Mouse (Mus musculus) limb, embryonic 15.5 days (tissue): ENCODE measurements around the gene Psmd1. TPM values are rescaled to one million over a fixed set of nuclear protein-coding genes. Genes with fewer than 3 reads are reported as not detected.

Experiments used
- ATAC-seq: fragments of 200-750 bp; cut with Nextera tagmentation; 2 replicates; pipeline ENCODE4 v1.8.0; 2017; ENCODE audit warnings: low read depth, moderate TSS enrichment; ENCODE audit not compliant: insufficient number of reproducible peaks, low FRiP score, low TSS enrichment
- H3K27ac ChIP-seq: fragments of 300-500 bp; sonication (generic); 2 replicates; pipeline ENCODE4 v1.5.1; 2015; ENCODE audit warnings: moderate library complexity, mild to moderate bottlenecking, inconsistent platforms
- H3K27me3 ChIP-seq: fragments of 300-500 bp; sonication (generic); 2 replicates; pipeline ENCODE4 v1.6.1; 2015; ENCODE audit warnings: inconsistent platforms
- H3K36me3 ChIP-seq: fragments of 300-500 bp; sonication (generic); 2 replicates; pipeline ENCODE4 v1.6.1; 2015; ENCODE audit warnings: inconsistent platforms
- H3K4me1 ChIP-seq: fragments of 300-500 bp; sonication (generic); 2 replicates; pipeline ENCODE4 v1.6.1; 2015; ENCODE audit warnings: inconsistent platforms
- H3K4me2 ChIP-seq: fragments of 300-500 bp; sonication (generic); 2 replicates; pipeline ENCODE4 v1.6.1; 2015; ENCODE audit warnings: mild to moderate bottlenecking, inconsistent platforms
- H3K4me3 ChIP-seq: fragments of 300-500 bp; sonication (generic); 2 replicates; pipeline ENCODE4 v1.5.1; 2015; ENCODE audit warnings: mild to moderate bottlenecking, inconsistent platforms
- H3K9ac ChIP-seq: fragments of 300-500 bp; sonication (generic); 2 replicates; pipeline ENCODE4 v1.6.1; 2015; ENCODE audit warnings: inconsistent platforms
- H3K9me3 ChIP-seq: fragments of 300-500 bp; sonication (generic); 2 replicates; pipeline ENCODE4 v1.6.1; 2016; ENCODE audit warnings: inconsistent platforms
- WGBS: fragments of 180-500 bp; shearing (Covaris S2); methylation state at CpG from one replicate; pipeline ENCODE4 v1.1.7; 2015; 5-methylcytosine and 5-hydroxymethylcytosine counted together
- polyA plus RNA-seq: library from polyadenylated mRNA; unstranded; fragments of >200 nt; fragmentation: Nextera tagmentation; extraction: Ambion mirVana; gene quantifications from 2 replicates; pipeline ENCODE4 v1.2.1, GENCODE M21; 2015

The Psmd1 gene
- polyA plus RNA-seq, 1 experiment from 2014 or later, result 148 TPM

GRCm38 (mm10) chr1:86094413-86094812 is 30.2 kb downstream of the Psmd1 start:
- 84% methylated on average over 7 of the region's 7 CpGs for WGBS
- H3K27ac ChIP-seq, result no peak overlapping the region
- H3K4me3 ChIP-seq, result no peak overlapping the region
- no peaks in the 10 kb centered on the region for H3K4me1 ChIP-seq
- peaks cover 61% of the 10 kb centered on the region for H3K36me3 ChIP-seq
- no peak for ATAC-seq
- H3K27me3 ChIP-seq, result no peaks in the 10 kb centered on the region
- H3K4me2 ChIP-seq, result no peak overlapping the region
- H3K9ac ChIP-seq, result no peak overlapping the region
- H3K9me3 ChIP-seq, result no peaks in the 10 kb centered on the region

GRCm38 (mm10) chr1:86105054-86105453 is 40.9 kb downstream of the Psmd1 start:
- H3K9me3 ChIP-seq, result no peaks in the 10 kb centered on the region
- peaks cover 3% of the 10 kb centered on the region; the same call in 1 of the 2 replicates for H3K36me3 ChIP-seq
- no peak for ATAC-seq
- H3K27ac ChIP-seq, result no peak overlapping the region
- no peaks in the 10 kb centered on the region for H3K4me1 ChIP-seq
- no peak overlapping the region for H3K9ac ChIP-seq
- H3K4me2 ChIP-seq, result no peak overlapping the region
- no peak overlapping the region for H3K4me3 ChIP-seq
- H3K27me3 ChIP-seq, result no peaks in the 10 kb centered on the region
- 78% methylated on average over 1 of the region's 1 CpGs for WGBS

GRCm38 (mm10) chr1:86111779-86112178 is 47.6 kb downstream of the Psmd1 start, which contains the start of gene Htr2b:
TSS of gene Htr2b (minus strand) at chr1:86111970.
- Histone ChIP-seq H3K4me3 (no peak within 1 kb of the TSS), H3K4me1 (no peaks in the 10 kb centered on the region), H3K27me3 (no peaks in the 10 kb centered on the region), H3K36me3 (peaks cover 5% of the 10 kb centered on the region), H3K4me2 (no peak within 1 kb of the TSS), H3K27ac (no peak within 1 kb of the TSS), H3K9ac (no peak within 1 kb of the TSS), H3K9me3 (no peaks in the 10 kb centered on the region)
- ATAC-seq, result no peak
- WGBS, result 43% methylated on average over 6 of the region's 6 CpGs

GRCm38 (mm10) chr1:86114141-86114540 is 50.0 kb downstream of the Psmd1 start:
- Histone ChIP-seq H3K9ac (no peak overlapping the region), H3K36me3 (peaks cover 21% of the 10 kb centered on the region), H3K27ac (no peak overlapping the region), H3K4me3 (no peak overlapping the region), H3K4me1 (no peaks in the 10 kb centered on the region), H3K4me2 (no peak overlapping the region), H3K27me3 (no peaks in the 10 kb centered on the region), H3K9me3 (no peaks in the 10 kb centered on the region)
- WGBS, result 88% methylated on average over 3 of the region's 3 CpGs
- no peak for ATAC-seq

- Histone ChIP-seq H3K27me3 (no peaks in the 10 kb centered on the region), H3K4me1 (no peaks in the 10 kb centered on the region), H3K9ac (no peak overlapping the region), H3K9me3 (no peaks in the 10 kb centered on the region), H3K4me3 (no peak overlapping the region), H3K4me2 (no peak overlapping the region), H3K36me3 (peaks cover 45% of the 10 kb centered on the region), H3K27ac (no peak overlapping the region)
- no peak for ATAC-seq
- WGBS, result 82% methylated on average over 4 of the region's 4 CpGs
Measured at GRCm38 (mm10) chr1:86119549-86119948, 55.4 kb downstream of the Psmd1 start.

GRCm38 (mm10) chr1:86126036-86126435 is 61.8 kb downstream of the Psmd1 start:
- Histone ChIP-seq H3K9ac (no peak overlapping the region), H3K4me2 (no peak overlapping the region), H3K36me3 (peaks cover 59% of the 10 kb centered on the region), H3K27me3 (no peaks in the 10 kb centered on the region), H3K4me1 (no peaks in the 10 kb centered on the region), H3K4me3 (no peak overlapping the region), H3K9me3 (no peaks in the 10 kb centered on the region), H3K27ac (no peak overlapping the region; the same call in 1 of the 2 replicates)
- WGBS, result 91% methylated on average over 2 of the region's 2 CpGs
- no peak for ATAC-seq

- H3K9me3 ChIP-seq, result no peaks in the 10 kb centered on the region
- H3K4me3 ChIP-seq, result no peak within 1 kb of the TSS
- H3K4me2 ChIP-seq, result no peak within 1 kb of the TSS
- H3K4me1 ChIP-seq, result no peaks in the 10 kb centered on the region
- no peak for ATAC-seq
- peaks cover 70% of the 10 kb centered on the region for H3K36me3 ChIP-seq
- H3K9ac ChIP-seq, result no peak within 1 kb of the TSS
- 97% methylated on average over 4 of the region's 4 CpGs for WGBS
- no peak within 1 kb of the TSS for H3K27ac ChIP-seq
- H3K27me3 ChIP-seq, result no peaks in the 10 kb centered on the region
Measured at GRCm38 (mm10) chr1:86133337-86133736, 69.2 kb downstream of the Psmd1 start, which contains the start of gene Gm21972. TSS of gene Gm21972 (plus strand) at chr1:86133637.

GRCm38 (mm10) chr1:86135315-86135714 is 71.1 kb downstream of the Psmd1 start:
- Histone ChIP-seq H3K9ac (no peak overlapping the region), H3K27me3 (no peaks in the 10 kb centered on the region), H3K36me3 (peaks cover 67% of the 10 kb centered on the region), H3K4me2 (no peak overlapping the region), H3K4me3 (no peak overlapping the region), H3K27ac (no peak overlapping the region), H3K4me1 (no peaks in the 10 kb centered on the region), H3K9me3 (no peaks in the 10 kb centered on the region)
- ATAC-seq, result no peak
- WGBS, result 85% methylated on average over 6 of the region's 6 CpGs

- H3K4me3 ChIP-seq, result no peak overlapping the region
- no peak overlapping the region for H3K9ac ChIP-seq
- ATAC-seq, result no peak
- 90% methylated on average over 3 of the region's 3 CpGs for WGBS
- H3K4me1 ChIP-seq, result no peaks in the 10 kb centered on the region
- no peak overlapping the region for H3K4me2 ChIP-seq
- H3K36me3 ChIP-seq, result peaks cover 37% of the 10 kb centered on the region
- H3K27ac ChIP-seq, result no peak overlapping the region
- no peaks in the 10 kb centered on the region for H3K9me3 ChIP-seq
- H3K27me3 ChIP-seq, result no peaks in the 10 kb centered on the region
Measured at GRCm38 (mm10) chr1:86141081-86141480, 76.9 kb downstream of the Psmd1 start.

- 86% methylated on average over 4 of the region's 4 CpGs for WGBS
- Histone ChIP-seq H3K4me2 (no peak overlapping the region), H3K4me1 (no peaks in the 10 kb centered on the region), H3K9me3 (no peaks in the 10 kb centered on the region), H3K36me3 (peaks cover 22% of the 10 kb centered on the region), H3K27ac (no peak overlapping the region), H3K27me3 (no peaks in the 10 kb centered on the region), H3K4me3 (no peak overlapping the region), H3K9ac (no peak overlapping the region)
- no peak for ATAC-seq
Measured at GRCm38 (mm10) chr1:86143165-86143564, 79.0 kb downstream of the Psmd1 start.

- no peak overlapping the region for H3K27ac ChIP-seq
- H3K4me1 ChIP-seq, result no peaks in the 10 kb centered on the region
- no peaks in the 10 kb centered on the region for H3K27me3 ChIP-seq
- no peak overlapping the region for H3K4me3 ChIP-seq
- no peak overlapping the region for H3K9ac ChIP-seq
- no peak for ATAC-seq
- 76% methylated on average over 21 of the region's 21 CpGs for WGBS
- H3K4me2 ChIP-seq, result no peak overlapping the region
- peaks cover 14% of the 10 kb centered on the region for H3K36me3 ChIP-seq
- H3K9me3 ChIP-seq, result no peaks in the 10 kb centered on the region
Measured at GRCm38 (mm10) chr1:86144001-86144944, 80.1 kb downstream of the Psmd1 start.

GRCm38 (mm10) chr1:86146293-86146692 is 82.1 kb downstream of the Psmd1 start:
- H3K9ac ChIP-seq, result no peak overlapping the region
- H3K36me3 ChIP-seq, result peaks cover 4% of the 10 kb centered on the region
- no peak overlapping the region for H3K4me3 ChIP-seq
- H3K27me3 ChIP-seq, result no peaks in the 10 kb centered on the region
- WGBS, result 47% methylated on average over 5 of the region's 5 CpGs
- no peak overlapping the region for H3K27ac ChIP-seq
- no peak for ATAC-seq
- H3K4me2 ChIP-seq, result no peak overlapping the region
- H3K9me3 ChIP-seq, result no peaks in the 10 kb centered on the region
- H3K4me1 ChIP-seq, result no peaks in the 10 kb centered on the region
